Mouse (Mus musculus) heart, adult 2 months (tissue): ENCODE results near the gene Rps3. TPM values are rescaled to one million over a fixed set of nuclear protein-coding genes. Genes with fewer than 3 reads are reported as not detected.
"Not testable (repeated sequence)": the region's sequence is repeated elsewhere in the genome, so short reads cannot be mapped to it uniquely, and the experiment has no call there.

ENCODE experiments used
- DNase-seq, 2 experiments: peaks; one replicate each; pipeline ENCODE4 v3.0.0; 2021
- H3K27ac ChIP-seq: fragments of 200-600 bp; 2 replicates; pipeline ENCODE4 v1.8.1; 2022
- H3K27me3 ChIP-seq: fragments of 200-500 bp; 2 replicates; pipeline ENCODE4 v1.6.1; 2012; ENCODE audit warnings: mild to moderate bottlenecking, low read length, inconsistent platforms, mixed read lengths; ENCODE audit not compliant: control insufficient read depth, insufficient read depth
- H3K36me3 ChIP-seq: fragments of 200-500 bp; 2 replicates; pipeline ENCODE4 v1.6.1; 2012; ENCODE audit warnings: low read length, inconsistent platforms; ENCODE audit not compliant: control insufficient read depth, insufficient read depth
- H3K4me1 ChIP-seq: fragments of 200-500 bp; 2 replicates; pipeline ENCODE4 v1.6.1; 2011; ENCODE audit warnings: low read length; ENCODE audit not compliant: control insufficient read depth, insufficient read depth
- H3K4me3 ChIP-seq: fragments of 200-600 bp; 2 replicates; pipeline ENCODE4 v1.8.1; 2022
- H3K79me2 ChIP-seq: fragments of 200-500 bp; replicated peaks from 2 replicates; pipeline ENCODE4 v1.6.1; 2012; ENCODE audit warnings: mild to moderate bottlenecking, inconsistent platforms, low read length, moderate library complexity, mixed read lengths; ENCODE audit not compliant: control insufficient read depth, insufficient read depth
- H3K9ac ChIP-seq: fragments of 200-500 bp; 2 replicates; pipeline ENCODE4 v1.6.1; 2012; ENCODE audit warnings: low read depth, mild to moderate bottlenecking, control low read depth, inconsistent platforms, low read length, mixed read lengths
- CTCF ChIP-seq: fragments of 200-600 bp; IDR thresholded peaks from 2 replicates; pipeline ENCODE4 v1.8.1; 2022; ENCODE audit warnings: antibody characterized with exemption, mild to moderate bottlenecking, moderate library complexity
- EP300 ChIP-seq: fragments of 200-500 bp; IDR thresholded peaks from 2 replicates; pipeline ENCODE4 v1.6.1; 2011; ENCODE audit warnings: low read depth, low read length, control low read depth; ENCODE audit not compliant: insufficient read depth
- POLR2A ChIP-seq: fragments of 200-500 bp; IDR thresholded peaks from 2 replicates; pipeline ENCODE4 v1.6.1; 2011; ENCODE audit warnings: mild to moderate bottlenecking, low read depth, low read length, control low read depth; ENCODE audit not compliant: insufficient read depth
- WGBS: fragments of 180-500 bp; shearing (Covaris S2); methylation state at CpG from one replicate; pipeline ENCODE4 v1.1.7; 2018; 5-methylcytosine and 5-hydroxymethylcytosine counted together
- intact Hi-C: fragments of 180-260 bp; cut with DNase I; formaldehyde crosslinking; loops from one replicate; pipeline ENCODE4 v1.15.1; 2025
- polyA plus RNA-seq: library from polyadenylated mRNA; depleted of rRNA; stranded (reverse); fragments of >200 nt; gene quantifications from 2 replicates; pipeline ENCODE4 v1.2.3, GENCODE M21; 2012
- total RNA-seq, 2 experiments: library from RNA; stranded (reverse); gene quantifications; 2 replicates each; pipeline ENCODE4 v1.2.3; 2021

The Rps3 gene
- total and polyA plus RNA-seq, 3 experiments: 196 to 361 (median 316) TPM

DNA sequence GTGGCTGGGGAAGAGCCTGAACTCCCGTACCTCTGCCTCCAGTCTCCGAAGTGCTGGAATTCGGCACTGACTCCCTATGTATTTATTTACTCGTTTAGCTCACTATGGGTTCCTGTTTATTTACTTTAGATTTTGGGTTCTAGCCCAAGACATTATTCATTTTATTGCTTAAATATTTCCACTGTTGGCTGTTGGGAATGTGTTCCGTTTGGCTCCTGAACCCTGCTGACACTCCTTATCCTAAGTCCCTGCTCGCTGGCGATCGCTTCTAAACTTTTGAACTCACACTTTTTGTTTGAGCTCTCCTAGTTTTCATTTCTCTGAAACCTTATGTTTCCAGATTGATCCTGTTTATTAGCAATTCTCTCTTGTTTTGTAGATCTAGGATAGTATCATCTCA is 39.6 kb upstream of the Rps3 start:
- Histone ChIP-seq H3K79me2 (no peaks in the 10 kb centered on the region), H3K4me1 (no peaks in the 10 kb centered on the region), H3K36me3 (no peaks in the 10 kb centered on the region), H3K4me3 (no peak overlapping the region), H3K27me3 (no peaks in the 10 kb centered on the region), H3K9ac (no peak overlapping the region), H3K27ac (no peak overlapping the region)
- DNase-seq: no peak
- WGBS: 61% methylated on average over 8 of the region's 8 CpGs
- intact Hi-C loops: no loop called here
- no peak for TF ChIP-seq CTCF
- no peak for TF ChIP-seq EP300
- no peak for TF ChIP-seq POLR2A

DNA sequence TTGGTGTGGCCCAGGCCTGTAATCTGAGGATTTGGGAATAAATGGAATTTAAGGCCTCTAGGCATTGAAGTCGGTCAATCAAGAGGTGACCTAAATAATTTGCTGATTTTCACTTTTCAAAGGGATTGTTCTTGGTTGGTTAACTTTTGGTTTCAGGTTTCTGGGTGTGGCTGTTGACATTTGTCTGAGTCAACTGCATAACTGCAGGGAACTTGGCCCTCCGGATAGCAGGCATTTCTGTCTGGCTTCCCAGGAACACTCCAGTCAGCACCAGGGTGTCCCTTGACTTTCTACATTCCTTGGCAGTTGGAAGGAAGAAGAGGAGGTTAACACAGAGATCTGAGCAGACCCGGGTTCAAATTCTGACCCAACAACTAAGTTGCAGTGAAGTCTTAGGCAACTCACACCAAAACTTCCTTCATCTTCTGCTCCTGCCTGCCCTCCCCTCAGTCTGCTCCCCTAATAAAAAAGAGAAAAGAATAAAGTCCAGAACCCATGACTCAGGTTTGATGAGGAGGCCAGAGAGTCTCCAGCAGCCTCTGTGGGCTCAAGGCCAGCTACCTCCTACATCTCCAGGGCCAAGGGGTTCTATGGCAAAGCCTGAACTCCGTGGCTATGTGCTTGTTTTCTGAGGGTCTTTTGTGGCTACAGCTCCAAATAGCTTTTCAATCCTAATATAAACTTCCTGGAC is 35.6 kb upstream of the Rps3 start:
- WGBS: 57% methylated on average over 4 of the region's 4 CpGs
- intact Hi-C loops: no loop called here
- H3K4me3 ChIP-seq: no peak overlapping the region
- no peaks in the 10 kb centered on the region for H3K27me3 ChIP-seq
- DNase-seq: no peak
- H3K36me3 ChIP-seq: no peaks in the 10 kb centered on the region
- TF ChIP-seq EP300 (no peak), POLR2A (no peak), CTCF (no peak)
- no peaks in the 10 kb centered on the region for H3K4me1 ChIP-seq
- no peak overlapping the region for H3K9ac ChIP-seq
- H3K27ac ChIP-seq: no peak overlapping the region
- H3K79me2 ChIP-seq: no peaks in the 10 kb centered on the region

DNA sequence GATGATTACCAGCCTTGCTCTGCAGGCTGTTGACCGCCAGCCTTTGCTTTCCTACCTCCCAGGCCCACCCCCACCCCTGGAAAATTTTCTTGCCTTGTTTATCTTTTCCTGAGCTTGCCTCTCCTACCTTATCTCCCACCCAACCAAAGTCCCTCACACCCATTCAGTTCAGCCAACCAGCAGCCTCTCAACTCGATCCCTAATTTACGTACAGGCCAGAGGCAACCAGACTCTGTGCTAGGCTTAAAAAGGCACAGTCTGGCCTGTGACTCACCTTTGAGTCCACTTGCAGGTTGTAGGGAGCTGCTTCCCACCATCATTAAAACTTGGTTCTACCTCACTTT is 33.2 kb upstream of the Rps3 start:
- intact Hi-C loops: no loop called here

GRCm38 (mm10) chr7:99516092-99516813 is 32.7 kb upstream of the Rps3 start:
- no peak overlapping the region for H3K27ac ChIP-seq

More for the DNA sequence above, 33.2 kb upstream of the Rps3 start:
- Histone ChIP-seq H3K27ac (no peak overlapping the region), H3K9ac (no peak overlapping the region), H3K4me3 (no peak overlapping the region), H3K36me3 (no peaks in the 10 kb centered on the region), H3K79me2 (no peaks in the 10 kb centered on the region), H3K4me1 (no peaks in the 10 kb centered on the region), H3K27me3 (no peaks in the 10 kb centered on the region)
- TF ChIP-seq EP300 (no peak), CTCF (no peak), POLR2A (no peak)
- DNase-seq: no peak
- WGBS: 80% methylated on average over 3 of the region's 3 CpGs

GRCm38 (mm10) chr7:99510087-99510501 is 26.6 kb upstream of the Rps3 start:
- Histone ChIP-seq H3K36me3 (no peaks in the 10 kb centered on the region), H3K79me2 (no peaks in the 10 kb centered on the region), H3K4me3 (no peak overlapping the region), H3K9ac (no peak overlapping the region), H3K27ac (no peak overlapping the region), H3K4me1 (no peaks in the 10 kb centered on the region), H3K27me3 (no peaks in the 10 kb centered on the region)
- 16% methylated on average over 8 of the region's 8 CpGs for WGBS
- TF ChIP-seq POLR2A (no peak), EP300 (no peak), CTCF (no peak)
- intact Hi-C loops: no loop called here
- peak; percentile 66 to 71 for DNase-seq

More at GRCm38 (mm10) chr7:99516092-99516813, 32.7 kb upstream of the Rps3 start:
- no peak overlapping the region for H3K4me3 ChIP-seq
- H3K79me2 ChIP-seq: no peaks in the 10 kb centered on the region
- no peaks in the 10 kb centered on the region for H3K4me1 ChIP-seq
- H3K36me3 ChIP-seq: no peaks in the 10 kb centered on the region
- WGBS: 67% methylated on average over 9 of the region's 9 CpGs
- no peak overlapping the region for H3K9ac ChIP-seq
- TF ChIP-seq POLR2A: no peak
- no peak for TF ChIP-seq EP300
- no peak for TF ChIP-seq CTCF
- DNase-seq: no peak
- H3K27me3 ChIP-seq: no peaks in the 10 kb centered on the region
- intact Hi-C loops: no loop called here

GRCm38 (mm10) chr7:99508187-99508586 is 24.6 kb upstream of the Rps3 start:
- H3K27ac ChIP-seq, H3K79me2 ChIP-seq, H3K36me3 ChIP-seq, DNase-seq, H3K4me1 ChIP-seq, intact Hi-C loops, H3K9ac ChIP-seq, H3K4me3 ChIP-seq, H3K27me3 ChIP-seq: not testable (repeated sequence)
- 17% methylated on average over 2 of the region's 2 CpGs for WGBS
